In genomic region chr15:61535180-61535579, GRCm38 (mm10) we compare ENCODE assay signal across 19 mouse cellular contexts.
"Had no signal": no experiment of that assay in that cellular context is flagged by ENCODE, and none has a peak within 500 bp of the region (broad histone marks: within the 10 kb centered on the region; RNA-seq: fewer than 3 reads in every experiment).

No protein-coding gene starts in this region.

- H3K27me3 ChIP-seq: intestine, embryonic 15.5 days; liver, embryonic 13.5 days; megakaryocyte, embryonic 14.5 days; midbrain, embryonic 13.5 days; neural tube, embryonic 13.5 days; stomach, embryonic 15.5 days had no signal

- DNase-seq: kidney, adult 18-20 months; kidney, adult 9 months; kidney, postnatal 14 days; kidney, postnatal 4 days; layer of hippocampus, adult 9-11 months; liver, embryonic 13.5 days; lung, embryonic 14.5 days; lung, postnatal 10 days; lung, postnatal 36 days; right cerebral cortex, postnatal 25 days; spleen, adult 18-20 months; thymus, postnatal 25 days had no signal

- ATAC-seq: midbrain, embryonic 13.5 days had no signal

- H3K36me3 ChIP-seq: intestine, embryonic 15.5 days; liver, embryonic 13.5 days; midbrain, embryonic 13.5 days; neural tube, embryonic 13.5 days; stomach, embryonic 15.5 days had no signal

- H3K9me3 ChIP-seq: intestine, embryonic 15.5 days; liver, embryonic 13.5 days; megakaryocyte, embryonic 14.5 days; midbrain, embryonic 13.5 days; neural tube, embryonic 13.5 days; stomach, embryonic 15.5 days had no signal

- H3K9ac ChIP-seq: intestine, embryonic 15.5 days; liver, embryonic 13.5 days; lung, embryonic 14.5 days; midbrain, embryonic 13.5 days; neural tube, embryonic 13.5 days; stomach, embryonic 15.5 days had no signal

- H3K27ac ChIP-seq: intestine, embryonic 15.5 days; layer of hippocampus, adult 2 months; liver, embryonic 13.5 days; midbrain, embryonic 13.5 days; neural tube, embryonic 13.5 days; stomach, embryonic 15.5 days had no signal

- H3K4me3 ChIP-seq: intestine, embryonic 15.5 days; layer of hippocampus, adult 2 months; liver, embryonic 13.5 days; megakaryocyte, embryonic 14.5 days; midbrain, embryonic 13.5 days; myocyte; neural tube, embryonic 13.5 days; stomach, embryonic 15.5 days had no signal

- H3K4me2 ChIP-seq: intestine, embryonic 15.5 days; liver, embryonic 13.5 days; lung, embryonic 14.5 days; midbrain, embryonic 13.5 days; neural tube, embryonic 13.5 days; stomach, embryonic 15.5 days had no signal

- H3K4me1 ChIP-seq: liver, embryonic 13.5 days; megakaryocyte, embryonic 14.5 days; neural tube, embryonic 13.5 days had no signal
